Mouse (Mus musculus): Measurements from ENCODE around the gene Lrpprc.
"Not testable (repeated sequence)": the region's sequence is repeated elsewhere in the genome, so short reads cannot be mapped to it uniquely, and the experiment has no call there.

The Lrpprc gene

DNA sequence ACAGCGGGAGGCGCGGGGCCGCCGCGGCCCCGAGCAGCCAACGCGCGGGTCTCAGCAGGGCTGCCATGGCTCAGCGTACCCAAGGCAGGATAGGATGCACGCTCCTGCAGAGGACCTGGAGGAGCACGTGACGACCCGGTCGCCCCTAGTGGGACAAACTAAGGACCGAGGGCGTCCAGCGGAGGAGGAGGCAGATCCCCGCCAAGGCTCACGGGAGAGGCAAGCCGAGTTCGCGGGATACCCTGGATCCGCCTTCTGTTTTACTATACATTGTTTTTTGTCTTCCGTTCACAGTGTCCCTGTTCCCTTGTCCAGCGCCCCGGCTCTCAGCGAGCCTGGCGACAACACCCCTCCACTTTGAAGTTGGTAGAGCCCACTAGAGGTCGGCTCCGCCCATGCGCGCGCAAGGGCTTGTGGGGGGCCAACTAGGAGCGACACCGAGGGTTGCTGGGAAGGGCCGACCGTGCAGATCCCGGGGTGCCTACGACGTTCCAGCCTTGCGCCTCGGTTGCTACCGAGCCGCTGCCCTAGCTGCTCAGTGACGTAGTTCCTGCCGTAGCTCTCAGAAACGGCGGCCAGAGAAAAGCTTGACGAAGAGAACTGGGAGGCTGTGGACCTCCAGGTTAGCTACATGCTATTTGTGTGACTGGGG lies at the start of gene Lrpprc:
TSS of gene Lrpprc (minus strand) at position 343 of the 652 bp plus-strand sequence.
- peak; percentile 92 to 93 for DNase-seq (ENCODE audit: low spot score in 2 of 2)

GRCm38 (mm10) chr17:84837780-84838179 lies 47.2 kb upstream of the Lrpprc start:
- DNase-seq (ENCODE audit: low spot score in 2 of 2), result peak; percentile 26 to 68

GRCm38 (mm10) chr17:84835249-84835648 lies 44.7 kb upstream of the Lrpprc start:
- no peak for DNase-seq (ENCODE audit: low spot score in 2 of 2)

DNA sequence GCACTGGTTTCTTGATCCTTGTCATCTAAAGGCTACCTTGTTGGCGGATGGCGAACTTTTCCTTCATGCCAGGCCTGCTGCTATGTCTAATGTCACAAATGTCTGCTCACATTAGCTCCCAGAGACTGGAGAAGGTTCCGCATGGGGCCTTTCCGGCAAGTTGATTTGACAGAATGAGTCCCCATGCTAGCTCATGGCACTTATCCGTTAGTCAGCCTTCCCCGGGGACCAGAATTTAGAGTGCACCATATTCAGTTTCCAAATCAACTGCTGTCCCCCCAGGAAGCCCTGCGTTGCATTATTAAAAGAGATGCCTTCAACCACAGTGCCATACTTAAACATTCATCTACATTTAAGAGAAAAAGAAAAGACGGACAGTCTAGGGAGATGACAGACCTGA lies 41.8 kb upstream of the Lrpprc start:
- DNase-seq (ENCODE audit: low spot score in 2 of 2), result no peak

DNA sequence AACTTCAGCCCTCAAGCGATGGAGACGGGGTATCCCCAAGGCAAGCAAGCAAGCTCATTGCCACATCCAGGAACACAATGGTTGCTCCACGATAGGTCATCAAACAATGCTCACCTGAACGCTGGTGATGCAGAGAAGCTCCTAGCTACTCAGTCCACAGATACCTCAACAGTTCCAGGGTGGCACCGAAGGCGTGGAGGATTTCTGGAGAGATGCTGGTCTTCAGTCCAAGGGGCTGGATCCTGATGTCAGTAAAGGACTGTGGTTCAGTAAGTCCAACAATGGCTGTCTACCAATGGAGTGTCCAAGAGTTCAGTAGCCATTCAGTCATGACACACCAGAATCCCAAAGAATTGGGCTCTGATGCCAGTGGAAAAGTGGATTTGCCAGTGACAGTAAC lies 37.7 kb upstream of the Lrpprc start:
- DNase-seq (ENCODE audit: low spot score in 2 of 2), result no peak

DNA sequence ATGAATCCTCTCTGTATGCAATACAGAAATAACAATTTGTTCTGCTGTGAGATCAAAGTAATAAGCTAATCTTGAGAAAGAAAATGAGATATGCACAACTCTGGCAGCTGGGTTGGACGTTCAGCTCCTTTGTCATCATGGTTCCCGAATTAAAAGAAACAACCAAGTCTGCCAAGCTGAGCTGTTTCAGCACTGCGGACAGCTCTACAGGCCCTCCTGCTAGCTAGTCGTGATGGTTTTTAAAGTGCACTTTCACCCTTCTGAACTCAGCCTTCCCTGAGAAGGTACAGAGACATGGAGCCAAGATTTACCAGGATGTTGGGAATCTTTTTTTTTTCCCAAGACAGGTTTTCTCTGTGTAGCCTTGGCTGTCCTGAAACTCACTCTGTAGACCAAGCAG lies 30.0 kb upstream of the Lrpprc start:
- DNase-seq (ENCODE audit: low spot score in 2 of 2), result no peak

DNA sequence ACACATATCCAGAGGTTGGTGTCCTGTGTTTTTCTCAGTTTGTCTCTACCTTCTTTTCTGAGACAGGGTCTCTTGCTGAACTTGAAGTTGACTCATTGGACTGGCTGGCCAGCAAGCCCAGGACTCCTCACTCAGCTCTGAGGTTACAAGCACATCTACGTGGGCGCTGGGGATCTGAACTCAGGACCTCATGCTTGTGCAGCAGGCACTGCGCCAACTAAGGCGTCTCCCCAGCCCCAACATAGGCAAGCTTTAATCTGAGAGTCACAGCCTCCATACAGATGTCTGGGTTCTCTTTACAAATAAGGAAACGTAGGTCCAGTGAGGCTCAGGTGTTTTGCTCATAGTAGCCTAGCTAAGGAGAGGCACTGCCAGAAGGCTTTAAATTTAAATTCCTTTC lies 27.8 kb upstream of the Lrpprc start:
- no peak for DNase-seq (ENCODE audit: low spot score in 2 of 2)

DNA sequence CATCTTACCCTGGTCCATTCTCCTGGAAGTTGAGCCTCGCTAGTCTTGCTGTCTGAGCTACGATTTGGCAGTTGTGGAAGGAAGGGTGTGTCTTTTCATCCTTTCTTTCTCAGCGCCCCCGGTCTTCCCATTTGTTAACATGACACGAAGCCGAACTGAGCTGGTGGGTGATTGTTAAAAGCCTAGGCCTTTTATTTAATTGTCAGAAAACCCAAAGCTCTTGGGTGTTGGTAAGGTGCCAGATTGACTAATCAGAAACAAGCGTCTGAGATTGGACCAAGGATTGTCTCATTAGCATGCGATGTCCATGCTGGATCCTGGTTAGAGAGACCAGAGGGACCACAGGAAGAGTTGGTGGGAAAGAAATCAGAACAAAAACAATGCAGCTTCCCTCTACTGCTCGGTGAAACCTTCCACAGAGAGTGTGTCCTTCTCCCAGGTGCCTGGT lies 25.4 kb upstream of the Lrpprc start:
- DNase-seq (ENCODE audit: low spot score in 2 of 2), result no peak

DNA sequence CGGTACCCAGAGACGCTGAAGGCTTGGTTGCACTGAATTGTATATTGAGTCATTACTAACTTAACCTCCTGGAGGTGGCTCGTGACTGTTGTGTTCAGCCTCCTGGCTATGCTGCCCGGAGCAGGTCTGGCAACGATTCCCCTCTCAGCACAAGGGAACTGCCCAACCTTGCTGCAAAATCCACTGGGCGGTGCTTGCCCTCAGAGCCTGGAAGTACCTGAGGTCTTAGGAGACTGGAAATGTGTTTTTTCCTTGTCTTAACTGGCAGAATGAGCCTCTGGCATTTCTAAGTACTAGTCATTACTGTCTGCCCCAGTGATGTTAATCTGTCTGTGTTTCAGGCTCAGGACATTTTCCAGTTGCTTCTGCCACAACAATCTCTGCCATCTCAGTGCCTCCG lies 24.3 kb upstream of the Lrpprc start:
- no peak for DNase-seq (ENCODE audit: low spot score in 2 of 2)

- not testable (repeated sequence) for DNase-seq (ENCODE audit: low spot score in 2 of 2)
These were observed 23.6 kb upstream of the Lrpprc start for GRCm38 (mm10) chr17:84814192-84814591.

DNA sequence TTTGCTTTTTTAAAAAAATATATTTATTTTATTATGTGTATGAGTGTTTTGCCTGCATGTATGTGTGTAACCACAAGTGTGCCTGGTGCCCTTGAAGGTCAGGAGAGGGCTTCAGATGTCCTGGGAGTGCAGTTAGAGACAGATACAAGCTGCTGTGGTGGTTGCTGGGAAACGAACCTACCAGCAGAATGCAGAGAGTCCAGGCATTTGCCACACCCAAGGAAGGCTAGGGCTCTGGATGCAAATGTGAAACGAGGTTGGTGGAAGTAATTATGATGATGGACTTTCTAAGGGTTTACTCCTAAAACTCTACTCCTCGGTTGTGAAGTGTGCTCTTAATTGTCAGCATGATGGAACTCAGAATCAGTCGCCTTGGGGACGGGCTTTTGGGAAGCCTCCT lies 1.4 kb upstream of the Lrpprc start:
- DNase-seq (ENCODE audit: low spot score in 2 of 2), result no peak

GRCm38 (mm10) chr17:84791156-84791555 lies 567 bp upstream of the Lrpprc start:
- no peak for DNase-seq (ENCODE audit: low spot score in 2 of 2)

DNA sequence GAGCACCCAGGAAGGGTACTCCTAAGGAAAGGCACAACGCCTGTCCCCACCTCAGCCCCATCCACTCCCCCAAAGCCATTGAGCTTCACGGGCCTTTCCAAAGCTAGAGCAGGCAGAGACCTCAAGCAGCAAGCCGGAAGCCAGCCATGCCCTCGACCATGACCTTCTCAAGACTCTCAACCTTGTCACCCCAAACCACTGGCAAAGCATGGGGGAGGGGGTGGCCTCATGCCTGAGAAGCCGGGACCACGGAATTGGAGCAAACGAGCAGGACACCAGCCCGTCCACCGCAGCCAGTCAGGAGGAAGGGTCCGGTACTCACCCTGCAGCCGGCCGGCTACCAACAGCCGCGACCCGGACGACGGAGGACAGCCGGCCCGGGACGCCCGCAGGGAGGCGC lies 546 bp downstream of the Lrpprc start:
- DNase-seq (ENCODE audit: low spot score in 2 of 2), result no peak

- no peak for DNase-seq (ENCODE audit: low spot score in 2 of 2)
These were observed 2.0 kb downstream of the Lrpprc start for GRCm38 (mm10) chr17:84788376-84789125.

- no peak for DNase-seq (ENCODE audit: low spot score in 2 of 2)
These were observed 3.1 kb downstream of the Lrpprc start for GRCm38 (mm10) chr17:84787477-84787876.

DNA sequence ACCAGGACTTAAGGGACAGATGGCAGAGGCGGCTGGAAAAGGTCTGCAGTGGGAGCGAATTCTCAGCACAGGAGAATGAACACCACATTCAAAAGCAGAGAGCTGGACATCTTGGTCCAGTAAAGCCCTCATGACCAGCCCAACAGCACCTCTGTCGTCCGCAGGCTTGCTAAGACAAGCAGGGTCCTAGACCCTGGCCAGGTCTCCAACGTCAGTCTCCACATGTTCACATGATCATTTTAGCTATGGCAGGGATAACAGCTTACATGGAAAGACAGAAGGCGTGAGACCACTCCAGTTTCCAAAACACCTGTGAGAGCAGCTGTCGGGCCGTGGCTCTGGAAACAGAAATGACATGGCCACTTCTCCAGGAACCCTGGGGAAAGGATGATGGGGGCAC lies 3.7 kb downstream of the Lrpprc start:
- no peak for DNase-seq (ENCODE audit: low spot score in 2 of 2)

DNA sequence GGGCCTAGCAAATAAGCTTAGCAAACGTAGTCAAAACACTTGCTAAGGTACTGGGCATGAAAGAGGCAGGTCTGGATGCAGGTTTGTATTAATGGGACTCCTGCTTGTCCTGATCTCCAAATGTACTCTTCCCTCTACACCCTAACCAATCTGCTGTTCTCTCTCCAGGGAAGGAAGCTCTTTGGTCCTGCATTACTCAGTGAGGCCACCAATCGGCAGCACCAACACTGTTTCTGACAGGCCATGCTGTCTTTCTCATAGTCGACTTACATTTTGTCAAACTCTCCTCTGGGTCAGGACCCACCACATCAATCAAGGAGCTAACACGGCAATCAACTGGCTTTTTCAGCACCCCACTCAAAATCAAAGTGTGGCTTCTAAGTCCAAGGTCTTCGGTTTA lies 5.4 kb downstream of the Lrpprc start:
- no peak for DNase-seq (ENCODE audit: low spot score in 2 of 2)

- DNase-seq (ENCODE audit: low spot score in 2 of 2), result no peak
These were observed 7.1 kb downstream of the Lrpprc start for GRCm38 (mm10) chr17:84783491-84783890.

- DNase-seq (ENCODE audit: low spot score in 2 of 2), result no peak
These were observed 10.3 kb downstream of the Lrpprc start for GRCm38 (mm10) chr17:84780321-84780720.

DNA sequence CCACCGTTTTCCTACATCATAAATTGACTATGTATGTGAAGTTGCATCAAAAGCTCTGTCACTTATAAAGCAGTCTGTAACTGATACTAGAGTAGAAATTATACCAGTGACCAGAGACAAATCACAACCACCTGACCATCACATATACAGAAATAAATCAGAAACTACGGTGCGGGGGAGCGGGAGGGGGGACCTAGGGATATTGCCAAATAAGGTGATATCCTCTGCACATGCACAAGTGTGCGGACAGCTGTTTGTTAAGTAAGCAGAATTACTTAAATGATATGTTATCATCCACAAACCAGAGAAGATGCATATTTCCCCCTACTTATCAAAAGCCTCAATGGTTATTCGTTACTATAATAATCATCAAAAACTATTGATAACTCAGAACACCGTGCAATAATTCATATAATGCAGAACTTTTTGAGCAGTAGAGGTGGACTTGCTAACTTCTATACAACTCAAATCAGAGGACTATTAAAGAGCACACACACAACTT lies 12.1 kb downstream of the Lrpprc start:
- no peak for DNase-seq (ENCODE audit: low spot score in 2 of 2)

- DNase-seq (ENCODE audit: low spot score in 2 of 2), result no peak
These were observed 14.1 kb downstream of the Lrpprc start for GRCm38 (mm10) chr17:84776362-84777000.

GRCm38 (mm10) chr17:84775291-84775690 lies 15.3 kb downstream of the Lrpprc start:
- DNase-seq (ENCODE audit: low spot score in 2 of 2), result no peak

GRCm38 (mm10) chr17:84771882-84772281 lies 18.7 kb downstream of the Lrpprc start:
- no peak for DNase-seq (ENCODE audit: low spot score in 2 of 2)
